Mouse (Mus musculus) kidney, adult 2 months (tissue): ENCODE results near the gene Dusp19.

Experiments
- CTCF ChIP-seq: fragments of 200-500 bp; conservative IDR thresholded peaks from 2 replicates; pipeline ENCODE4 v1.5.1; 2011; ENCODE audit warnings: low read depth, mild to moderate bottlenecking, control low read depth, low read length, moderate library complexity, mixed read lengths; ENCODE audit not compliant: insufficient read depth, insufficient read length
- POLR2A ChIP-seq: fragments of 200-500 bp; IDR thresholded peaks from one replicate; pipeline ENCODE4 v1.6.1; 2011; ENCODE audit warnings: low read depth, low read length, control low read depth

DNA sequence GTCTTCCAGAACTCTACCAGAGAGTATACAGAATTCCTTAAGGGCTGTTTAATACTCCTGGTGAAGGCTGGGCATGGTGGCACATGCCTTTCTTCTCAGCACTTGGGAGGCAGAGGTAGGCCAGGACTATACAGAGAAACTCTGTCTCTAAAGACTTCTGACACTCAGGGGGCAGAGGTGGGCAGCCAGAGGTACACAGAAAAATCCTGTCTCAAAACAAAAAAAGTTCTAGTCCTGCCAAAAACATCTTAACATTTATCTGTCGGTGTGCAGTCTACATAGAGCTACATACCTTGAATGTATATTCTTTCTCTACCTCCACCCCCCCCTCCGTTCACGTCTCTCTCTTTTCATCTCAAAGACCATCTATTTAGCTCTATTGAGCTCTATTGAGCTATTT, 34.5 kb upstream of the Dusp19 start:
- no peak for TF ChIP-seq CTCF
- TF ChIP-seq POLR2A, result no peak
